Mouse (Mus musculus) megakaryocyte, embryonic 14.5 days (primary cell): ENCODE results near the gene Itm2c.

ENCODE experiments used
- FLI1 ChIP-seq: IDR thresholded peaks from 2 replicates; pipeline ENCODE4 v1.6.1; 2012; ENCODE audit warnings: low read length, inconsistent platforms, mixed read lengths
- GATA1 ChIP-seq: IDR thresholded peaks from 3 replicates; pipeline ENCODE4 v1.6.1; 2012; ENCODE audit warnings: mixed read lengths, low read length, inconsistent platforms, borderline replicate concordance

GRCm38 (mm10) chr1:85896781-85897700 is 3.0 kb downstream of the Itm2c start:
- no peak for TF ChIP-seq GATA1
- no peak for TF ChIP-seq FLI1
